Mouse (Mus musculus) forebrain, embryonic 14.5 days (tissue): ENCODE measurements around the gene Amd1. TPM values are rescaled to one million over a fixed set of nuclear protein-coding genes. Genes with fewer than 3 reads are reported as not detected.

ENCODE experiments used
- ATAC-seq: fragments of 200-750 bp; cut with Nextera tagmentation; 2 replicates; pipeline ENCODE4 v1.8.0; 2017; ENCODE audit warnings: mild to moderate bottlenecking, moderate library complexity
- DNase-seq: peaks from one replicate; pipeline ENCODE4 v3.0.0-alpha.2; 2015; ENCODE audit warnings: low spot score
- H3K27ac ChIP-seq: fragments of 300-500 bp; sonication (generic); 2 replicates; pipeline ENCODE4 v1.5.1; 2014; ENCODE audit warnings: low read depth, mild to moderate bottlenecking, control low read depth, low read length, moderate library complexity
- H3K27me3 ChIP-seq: fragments of 300-500 bp; sonication (generic); replicated peaks from 2 replicates; pipeline ENCODE4 v1.6.1; 2014; ENCODE audit warnings: low read length, control low read depth, mixed read lengths; ENCODE audit not compliant: control insufficient read depth, insufficient read depth
- H3K36me3 ChIP-seq: fragments of 300-500 bp; sonication (generic); 2 replicates; pipeline ENCODE4 v1.6.1; 2014; ENCODE audit warnings: low read length, control low read depth; ENCODE audit not compliant: control insufficient read depth, insufficient read depth
- H3K4me1 ChIP-seq: fragments of 300-500 bp; sonication (generic); 2 replicates; pipeline ENCODE4 v1.6.1; 2014; ENCODE audit warnings: antibody characterized with exemption, low read length, control low read depth; ENCODE audit not compliant: control insufficient read depth, insufficient read depth
- H3K4me2 ChIP-seq: fragments of 300-500 bp; sonication (generic); 2 replicates; pipeline ENCODE4 v1.6.1; 2014; ENCODE audit warnings: mild to moderate bottlenecking, control low read depth, low read length
- H3K4me3 ChIP-seq: fragments of 300-500 bp; sonication (generic); 2 replicates; pipeline ENCODE4 v1.5.1; 2014; ENCODE audit warnings: low read depth, low read length, control low read depth
- H3K9ac ChIP-seq: fragments of 300-500 bp; sonication (generic); 2 replicates; pipeline ENCODE4 v1.6.1; 2014; ENCODE audit warnings: mild to moderate bottlenecking, low read length, control low read depth, moderate library complexity
- H3K9me3 ChIP-seq: fragments of 300-500 bp; sonication (generic); replicated peaks from 2 replicates; pipeline ENCODE4 v1.6.1; 2016; ENCODE audit warnings: low read length, control low read depth, mixed read lengths; ENCODE audit not compliant: control insufficient read depth
- WGBS: fragments of 180-500 bp; shearing (Covaris S2); extraction: QIAGEN DNeasy Blood & Tissue Kit; methylation state at CpG from one replicate; pipeline ENCODE4 v1.1.7; 2014; 5-methylcytosine and 5-hydroxymethylcytosine counted together
- polyA plus RNA-seq: library from polyadenylated mRNA; unstranded; fragments of >200 nt; fragmentation: Nextera tagmentation; extraction: Ambion mirVana; gene quantifications from 2 replicates; pipeline ENCODE4 v1.2.1, GENCODE M21; 2014

Gene Amd1
- polyA plus RNA-seq, 1 experiment from 2014 or later: 50.7 TPM

DNA sequence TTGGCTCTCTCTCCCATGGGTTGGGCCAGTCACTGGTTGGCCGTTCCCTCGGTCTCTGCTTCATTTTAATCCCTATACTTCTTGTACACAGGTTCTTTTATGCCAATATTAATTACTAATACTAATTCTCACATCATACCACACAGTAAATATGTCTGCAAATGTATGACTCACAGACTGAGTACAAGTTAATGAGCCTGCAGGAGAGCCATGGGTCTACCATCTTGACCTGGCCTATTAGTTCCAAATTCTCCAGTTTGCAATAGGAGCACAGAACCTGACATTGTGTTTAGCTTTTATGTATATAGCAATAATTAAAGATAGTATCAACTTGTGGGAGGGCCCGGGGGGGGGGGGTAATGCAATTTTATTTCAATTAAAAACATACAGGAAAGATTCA is 17.0 kb downstream of the Amd1 start:
- Histone ChIP-seq H3K9me3 (no peaks in the 10 kb centered on the region), H3K27ac (no peak overlapping the region), H3K27me3 (no peaks in the 10 kb centered on the region), H3K4me3 (no peak overlapping the region), H3K9ac (no peak overlapping the region), H3K36me3 (peaks cover 24% of the 10 kb centered on the region), H3K4me2 (no peak overlapping the region), H3K4me1 (no peaks in the 10 kb centered on the region)
- 92% methylated on average over 3 of the region's 3 CpGs for WGBS
- 0 out of 2 replicates have a peak, but pooled peaks have one; percentile 12 for ATAC-seq
- DNase-seq: no peak

DNA sequence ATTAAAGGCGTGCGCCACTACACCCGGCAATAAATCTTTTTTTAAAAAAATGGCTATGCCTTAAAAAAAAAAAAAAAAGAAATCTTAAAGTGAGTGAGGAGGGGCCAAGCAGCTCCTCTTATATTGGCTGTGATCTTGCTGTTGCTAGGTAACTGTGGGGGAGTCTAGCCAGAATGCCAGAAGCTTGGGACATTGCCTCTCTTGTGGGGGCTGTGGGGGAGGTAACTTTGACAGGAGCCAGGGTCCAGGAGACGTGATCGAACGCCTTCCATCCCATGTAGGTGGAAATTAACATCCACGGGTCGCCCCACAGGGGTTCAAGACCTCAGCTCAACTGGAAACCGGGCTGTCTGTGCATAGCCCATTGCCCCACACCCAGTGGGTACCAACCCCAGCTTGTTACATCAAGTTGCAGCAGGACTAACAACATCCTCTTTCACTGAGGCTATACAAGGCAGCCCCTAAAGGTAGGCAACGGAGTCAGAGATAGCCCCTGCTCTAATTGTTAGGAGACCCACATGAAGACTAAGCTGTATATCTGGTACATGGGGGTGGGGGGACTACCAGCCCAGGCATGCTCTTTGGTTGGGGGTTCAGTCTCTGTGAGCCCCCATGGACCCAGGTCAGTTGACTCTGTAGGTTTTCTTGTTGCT is 17.7 kb downstream of the Amd1 start:
- ATAC-seq: 0 out of 2 replicates have a peak, but pooled peaks have one; percentile 37
- Histone ChIP-seq H3K27ac (no peak overlapping the region), H3K27me3 (no peaks in the 10 kb centered on the region), H3K4me2 (no peak overlapping the region), H3K4me1 (no peaks in the 10 kb centered on the region), H3K4me3 (no peak overlapping the region), H3K9me3 (no peaks in the 10 kb centered on the region), H3K36me3 (peaks cover 19% of the 10 kb centered on the region), H3K9ac (no peak overlapping the region)
- no peak for DNase-seq
- 79% methylated on average over 10 of the region's 10 CpGs for WGBS

DNA sequence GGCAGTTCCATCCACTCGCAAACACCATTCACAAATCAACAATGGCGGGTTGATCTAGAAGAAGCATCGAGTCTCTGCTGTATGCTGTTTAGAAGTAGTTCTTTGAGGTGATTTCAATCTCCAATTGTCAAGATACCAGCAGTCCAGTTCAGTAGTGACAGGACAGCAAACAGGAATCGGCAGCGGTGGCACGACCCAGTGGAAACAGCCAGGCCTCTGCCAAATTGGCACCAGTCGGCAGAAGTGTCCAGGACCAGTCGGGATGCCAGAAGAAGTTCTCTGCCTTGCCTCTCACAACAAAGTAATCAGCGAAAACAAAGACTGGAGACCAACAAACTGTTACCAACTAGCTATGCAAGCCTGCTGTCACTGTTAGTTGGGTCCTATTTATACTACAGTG is 18.4 kb downstream of the Amd1 start:
- 88% methylated on average over 9 of the region's 9 CpGs for WGBS
- H3K27ac ChIP-seq: no peak overlapping the region
- no peaks in the 10 kb centered on the region for H3K4me1 ChIP-seq
- no peak overlapping the region for H3K9ac ChIP-seq
- no peaks in the 10 kb centered on the region for H3K9me3 ChIP-seq
- H3K4me2 ChIP-seq: no peak overlapping the region
- no peak for ATAC-seq
- H3K4me3 ChIP-seq: no peak overlapping the region
- peaks cover 19% of the 10 kb centered on the region for H3K36me3 ChIP-seq
- H3K27me3 ChIP-seq: no peaks in the 10 kb centered on the region
- no peak for DNase-seq

DNA sequence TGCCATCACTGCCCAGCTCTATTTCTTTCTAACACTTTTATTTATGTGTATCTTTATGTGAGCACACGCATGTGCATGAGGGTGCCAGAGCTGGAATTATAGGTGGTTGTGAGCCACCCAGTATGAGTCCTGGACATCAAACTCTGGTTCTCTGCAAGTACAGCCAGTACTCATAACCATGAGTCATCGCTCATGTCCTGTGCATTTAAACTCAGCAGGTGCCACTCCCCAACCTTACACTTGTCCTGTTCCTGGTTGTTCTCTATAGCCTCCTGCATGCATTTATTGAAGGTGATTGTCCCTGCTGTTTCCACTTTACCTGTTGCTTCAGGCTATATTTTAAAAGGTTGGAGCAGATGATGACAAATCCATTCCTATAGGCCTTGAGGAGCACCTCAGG is 20.4 kb downstream of the Amd1 start:
- no peak overlapping the region for H3K27ac ChIP-seq
- H3K4me3 ChIP-seq: no peak overlapping the region
- WGBS: 89% methylated on average over 2 of the region's 2 CpGs
- H3K9ac ChIP-seq: no peak overlapping the region
- peaks cover 16% of the 10 kb centered on the region for H3K36me3 ChIP-seq
- no peak overlapping the region for H3K4me2 ChIP-seq
- no peak for DNase-seq
- H3K27me3 ChIP-seq: no peaks in the 10 kb centered on the region
- no peaks in the 10 kb centered on the region for H3K9me3 ChIP-seq
- no peaks in the 10 kb centered on the region for H3K4me1 ChIP-seq
- no peak for ATAC-seq

DNA sequence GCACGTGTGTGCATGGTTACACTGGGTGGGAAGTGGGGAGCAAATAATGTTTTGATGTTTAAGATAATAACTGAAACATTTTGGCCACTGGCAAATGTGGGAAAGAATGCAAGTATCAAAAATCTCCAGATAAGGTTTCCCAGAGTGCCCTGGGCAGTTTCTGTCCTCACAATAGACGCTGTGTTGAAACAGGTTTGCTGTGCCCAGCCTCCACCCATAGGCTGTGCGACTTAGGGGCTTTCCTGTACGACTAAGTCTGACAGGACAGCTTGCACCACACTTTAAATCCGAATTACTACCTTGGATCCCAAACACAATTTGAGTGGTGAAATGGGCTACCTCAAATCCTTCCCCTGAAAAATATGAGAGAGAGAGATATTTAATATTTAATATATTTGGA is 23.7 kb downstream of the Amd1 start:
- WGBS: 76% methylated on average over 5 of the region's 5 CpGs
- no peaks in the 10 kb centered on the region for H3K27me3 ChIP-seq
- no peak for ATAC-seq

DNA sequence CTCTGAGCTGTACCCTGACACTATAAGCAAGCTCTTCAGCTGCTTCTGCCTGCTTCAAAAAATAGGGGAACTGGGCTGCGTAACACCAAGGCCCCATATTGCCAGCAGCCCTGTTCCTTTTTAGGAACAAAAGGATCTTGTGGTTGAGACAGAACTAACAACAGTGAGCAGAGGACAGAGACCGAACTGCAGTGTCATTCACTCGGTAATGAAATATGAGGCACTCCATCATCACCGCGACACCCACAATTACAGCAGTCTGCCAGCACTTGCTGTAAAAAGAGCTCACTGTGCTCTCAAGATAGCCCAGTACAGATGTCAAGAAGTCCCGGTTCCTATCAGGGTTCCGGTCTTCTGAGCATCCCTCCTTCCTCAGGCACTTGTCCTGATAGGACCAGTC is 26.0 kb downstream of the Amd1 start:
- H3K4me1 ChIP-seq: no peaks in the 10 kb centered on the region
- no peaks in the 10 kb centered on the region for H3K9me3 ChIP-seq
- H3K27ac ChIP-seq: no peak overlapping the region
- no peak overlapping the region for H3K4me3 ChIP-seq
- no peak for DNase-seq
- H3K9ac ChIP-seq: no peak overlapping the region
- H3K4me2 ChIP-seq: no peak overlapping the region
- WGBS: 85% methylated on average over 7 of the region's 7 CpGs
- no peaks in the 10 kb centered on the region for H3K36me3 ChIP-seq
- ATAC-seq: no peak
- no peaks in the 10 kb centered on the region for H3K27me3 ChIP-seq

More for the DNA sequence above, 23.7 kb downstream of the Amd1 start:
- Histone ChIP-seq H3K27ac (no peak overlapping the region), H3K4me1 (no peaks in the 10 kb centered on the region), H3K4me2 (no peak overlapping the region), H3K36me3 (no peaks in the 10 kb centered on the region), H3K9me3 (no peaks in the 10 kb centered on the region), H3K4me3 (no peak overlapping the region), H3K9ac (no peak overlapping the region)
- DNase-seq: no peak

DNA sequence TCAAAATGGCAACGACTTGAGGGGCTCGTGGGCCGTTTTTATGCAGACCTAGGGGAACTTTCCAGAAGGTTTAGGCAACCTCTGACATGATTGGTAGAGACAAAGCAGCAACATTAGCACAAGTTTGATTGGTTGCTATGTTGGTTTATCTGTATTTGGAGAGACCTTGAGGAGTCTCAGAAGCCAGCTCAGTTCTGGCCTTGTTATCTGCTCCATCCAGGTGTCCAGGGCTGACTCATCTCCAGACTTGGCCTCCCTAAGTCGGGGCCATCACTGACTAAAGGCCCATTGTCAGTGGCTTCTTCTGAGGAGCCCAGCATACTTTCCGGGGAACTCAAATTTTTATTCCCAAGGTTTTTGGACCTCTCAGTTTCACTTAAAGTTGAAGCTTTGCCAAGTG is 28.0 kb downstream of the Amd1 start:
- WGBS: 85% methylated on average over 5 of the region's 5 CpGs
- Histone ChIP-seq H3K27ac (no peak overlapping the region), H3K27me3 (no peaks in the 10 kb centered on the region), H3K4me1 (no peaks in the 10 kb centered on the region), H3K36me3 (no peaks in the 10 kb centered on the region), H3K9ac (no peak overlapping the region), H3K9me3 (no peaks in the 10 kb centered on the region), H3K4me3 (no peak overlapping the region), H3K4me2 (no peak overlapping the region)
- ATAC-seq: no peak
- no peak for DNase-seq

DNA sequence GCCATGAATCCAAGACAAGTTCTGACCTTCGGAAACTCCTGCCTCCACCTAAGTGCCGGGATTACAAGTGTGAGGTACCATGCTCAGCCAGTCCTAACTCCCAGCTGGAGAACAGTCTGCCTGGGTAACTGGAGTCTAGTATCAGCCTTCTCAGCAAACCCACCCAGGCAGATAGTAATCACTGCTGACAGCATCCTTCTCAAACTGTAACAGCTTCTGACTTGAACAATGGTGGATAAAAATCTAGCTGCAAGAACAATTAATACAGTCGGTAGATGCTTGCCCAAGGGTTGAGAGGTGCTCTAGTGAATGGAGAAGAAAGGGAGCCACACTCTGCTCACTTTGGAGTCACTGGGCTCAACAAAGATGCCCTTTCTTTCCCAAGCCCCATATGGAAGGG is 30.8 kb downstream of the Amd1 start:
- no peaks in the 10 kb centered on the region for H3K4me1 ChIP-seq
- WGBS: 82% methylated on average over 3 of the region's 3 CpGs
- no peak for DNase-seq
- ATAC-seq: no peak
- H3K36me3 ChIP-seq: no peaks in the 10 kb centered on the region
- no peaks in the 10 kb centered on the region for H3K27me3 ChIP-seq
- no peak overlapping the region for H3K27ac ChIP-seq
- no peak overlapping the region for H3K4me2 ChIP-seq
- no peaks in the 10 kb centered on the region for H3K9me3 ChIP-seq
- no peak overlapping the region for H3K4me3 ChIP-seq
- H3K9ac ChIP-seq: no peak overlapping the region

DNA sequence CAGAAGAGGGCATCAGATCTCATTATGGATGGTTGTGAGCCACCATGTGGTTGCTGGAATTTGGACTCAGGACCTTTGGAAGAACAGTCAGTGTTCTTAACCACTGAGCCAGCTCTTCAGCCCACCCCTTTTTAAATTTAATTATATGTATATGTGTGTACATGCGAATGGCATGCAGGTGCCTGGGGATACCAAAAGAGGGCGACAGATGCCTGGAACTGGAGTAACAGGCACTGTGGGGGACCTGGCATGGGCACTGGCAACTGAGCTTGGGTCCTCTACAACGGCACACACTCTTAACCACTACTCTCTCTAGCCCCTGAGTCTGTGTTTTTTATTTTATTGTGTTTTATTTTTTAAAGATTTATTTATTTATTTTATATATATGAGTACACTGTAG is 37.1 kb downstream of the Amd1 start:
- no peak overlapping the region for H3K4me3 ChIP-seq
- H3K9ac ChIP-seq: no peak overlapping the region
- DNase-seq (no peak), ATAC-seq (no peak)
- no peak overlapping the region for H3K4me2 ChIP-seq
- no peaks in the 10 kb centered on the region for H3K36me3 ChIP-seq
- no peaks in the 10 kb centered on the region for H3K9me3 ChIP-seq
- H3K4me1 ChIP-seq: no peaks in the 10 kb centered on the region
- H3K27me3 ChIP-seq: no peaks in the 10 kb centered on the region
- WGBS: 80% methylated on average over 3 of the region's 3 CpGs
- H3K27ac ChIP-seq: no peak overlapping the region
